Mouse (Mus musculus) erythroblast, embryonic 14.5 days (primary cell): Measurements from ENCODE around the gene St6galnac3.

Experiments
- GATA1 ChIP-seq: IDR thresholded peaks from 2 replicates; pipeline ENCODE4 v1.6.1; 2012; ENCODE audit warnings: low read length, inconsistent platforms, mixed read lengths
- TAL1 ChIP-seq: IDR thresholded peaks from 3 replicates; pipeline ENCODE4 v1.6.1; 2012; ENCODE audit warnings: low read length, inconsistent platforms, mixed read lengths

GRCm38 (mm10) chr3:153655071-153655470 is 69.9 kb downstream of the St6galnac3 start:
- TF ChIP-seq GATA1 (no peak), TAL1 (no peak)
